In genomic region chr7:144689136-144689535, GRCm38 (mm10) we compare ENCODE assay signal across 10 mouse cellular contexts.
A peak's percentile ranks its signal among the peaks of the same experiment; 100 is the strongest.
DNase-seq lines count a peak whose midpoint lies in the region; ATAC-seq lines count a peak whose summit lies in the region.
"Had no signal": no experiment of that assay in that cellular context is flagged by ENCODE, and none has a peak within 500 bp of the region (broad histone marks: within the 10 kb centered on the region; RNA-seq: fewer than 3 reads in every experiment).

No protein-coding gene starts in this region.

- H3K36me3 ChIP-seq in heart, embryonic 16.5 days (ENCODE audit: control insufficient read depth, insufficient read depth) = no peaks in the 10 kb centered on the region
- H3K36me3 ChIP-seq in embryonic facial prominence, embryonic 13.5 days = no peaks in the 10 kb centered on the region
- H3K36me3 ChIP-seq in limb, embryonic 13.5 days = no peaks in the 10 kb centered on the region
- H3K36me3 ChIP-seq: midbrain, embryonic 12.5 days had no signal

- DNase-seq in heart, postnatal 25 days (ENCODE audit: low spot score) = no peak
- peak; percentile 62 for DNase-seq in adipocyte (ENCODE audit: low spot score)
- DNase-seq in adrenal gland, postnatal 4 days (ENCODE audit: low spot score in 2 of 2) = no peak
- DNase-seq in layer of hippocampus, postnatal 10 days (ENCODE audit: low spot score in 2 of 2) = no peak
- DNase-seq: gastrocnemius, postnatal 10 days had no signal

- H3K4me1 ChIP-seq in heart, embryonic 16.5 days (ENCODE audit: control insufficient read depth, insufficient read depth, low read length) = peaks cover 4% of the 10 kb centered on the region
- peaks cover 19% of the 10 kb centered on the region for H3K4me1 ChIP-seq in embryonic facial prominence, embryonic 13.5 days
- peaks cover 13% of the 10 kb centered on the region for H3K4me1 ChIP-seq in limb, embryonic 13.5 days

- WGBS in heart, embryonic 16.5 days = 30% methylated on average over 7 of the region's 7 CpGs
- WGBS in embryonic facial prominence, embryonic 13.5 days = 14% methylated on average over 7 of the region's 7 CpGs
- WGBS in limb, embryonic 13.5 days = 27% methylated on average over 7 of the region's 7 CpGs

- no peak overlapping the region for H3K9ac ChIP-seq in heart, embryonic 16.5 days (ENCODE audit: low read length)
- H3K9ac ChIP-seq in embryonic facial prominence, embryonic 13.5 days = no peak overlapping the region
- no peak overlapping the region for H3K9ac ChIP-seq in limb, embryonic 13.5 days
- H3K9ac ChIP-seq: midbrain, embryonic 12.5 days had no signal

- no peak for ATAC-seq in heart, embryonic 16.5 days (replicated peaks; ENCODE audit: extremely low read depth, insufficient read depth, low FRiP score)
- ATAC-seq in embryonic facial prominence, embryonic 13.5 days (ENCODE audit: insufficient number of reproducible peaks, insufficient read depth, low FRiP score, low TSS enrichment, low read depth) = no peak
- ATAC-seq in limb, embryonic 13.5 days (ENCODE audit: low FRiP score, low read depth) = peak; percentile 11; the same call in 1 of the 2 replicates

- peaks cover 5% of the 10 kb centered on the region; the same call in 1 of the 2 replicates for H3K9me3 ChIP-seq in heart, embryonic 16.5 days (replicated peaks; ENCODE audit: control insufficient read depth, low read length)
- H3K9me3 ChIP-seq in embryonic facial prominence, embryonic 13.5 days = no peaks in the 10 kb centered on the region
- H3K9me3 ChIP-seq in limb, embryonic 13.5 days = 0 out of 2 replicates have a peak, but pooled peaks cover 3% of the 10 kb centered on the region
- H3K9me3 ChIP-seq: midbrain, embryonic 12.5 days had no signal

- H3K4me3 ChIP-seq in heart, embryonic 16.5 days (ENCODE audit: low read length) = no peak overlapping the region
- H3K4me3 ChIP-seq in embryonic facial prominence, embryonic 13.5 days = no peak overlapping the region
- no peak overlapping the region for H3K4me3 ChIP-seq in limb, embryonic 13.5 days
- H3K4me3 ChIP-seq: left cerebral cortex, adult 2 months; midbrain, embryonic 12.5 days had no signal

- no peaks in the 10 kb centered on the region for H3K27me3 ChIP-seq in heart, embryonic 16.5 days (ENCODE audit: control insufficient read depth, insufficient read depth, low read length)
- no peaks in the 10 kb centered on the region for H3K27me3 ChIP-seq in embryonic facial prominence, embryonic 13.5 days
- no peaks in the 10 kb centered on the region for H3K27me3 ChIP-seq in limb, embryonic 13.5 days
- H3K27me3 ChIP-seq: midbrain, embryonic 12.5 days had no signal

- 0 out of 2 replicates have a peak overlapping the region, but pooled peaks have one; percentile 15 for H3K27ac ChIP-seq in heart, embryonic 16.5 days (ENCODE audit: low read length)
- H3K27ac ChIP-seq in embryonic facial prominence, embryonic 13.5 days = peak overlapping the region; percentile 68
- no peak overlapping the region for H3K27ac ChIP-seq in limb, embryonic 13.5 days
- H3K27ac ChIP-seq: left cerebral cortex, adult 2 months; midbrain, embryonic 12.5 days had no signal

- no peak overlapping the region for H3K4me2 ChIP-seq in heart, embryonic 16.5 days (ENCODE audit: low read depth, low read length)
- no peak overlapping the region for H3K4me2 ChIP-seq in embryonic facial prominence, embryonic 13.5 days
- H3K4me2 ChIP-seq in limb, embryonic 13.5 days (replicated peaks) = no peak overlapping the region
- H3K4me2 ChIP-seq: midbrain, embryonic 12.5 days had no signal

- intact Hi-C loops in heart, postnatal 25 days (cut with DNase I) = no loop called here
